Mouse (Mus musculus): Measurements from ENCODE around the gene Dip2b.

DNA sequence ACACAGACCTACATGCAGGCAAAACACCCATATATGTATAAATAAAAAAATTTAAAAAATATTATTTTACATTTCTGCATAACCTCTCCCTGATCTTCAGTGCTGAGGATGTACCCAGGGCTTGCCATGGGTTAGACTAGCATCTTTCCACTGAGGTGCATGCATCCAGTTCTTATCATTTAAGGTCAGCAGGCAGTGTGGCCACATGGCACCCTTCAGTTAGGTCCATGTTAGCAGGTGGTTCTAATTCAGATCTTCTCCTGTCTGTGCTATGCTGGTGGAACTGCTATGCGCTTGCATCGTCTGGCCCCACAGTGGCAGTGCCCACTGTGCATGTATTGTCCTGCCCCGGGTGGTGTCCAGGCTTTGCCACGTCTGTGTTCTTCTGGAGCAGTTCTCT, 37.9 kb downstream of the Dip2b start:
- TF ChIP-seq POLR2A (IDR thresholded peaks at IDR 0.05; ENCODE audit: control insufficient read depth, low read depth, low read length) (no peak), CTCF (IDR thresholded peaks at IDR 0.05; ENCODE audit: control insufficient read depth, insufficient read depth, insufficient replicate concordance, low read depth, low read length) (no peak)
